Mouse (Mus musculus) hematopoietic stem cell, adult 5-6 weeks (primary cell): ENCODE data around the gene Cdc14a. TPM values are rescaled to one million over a fixed set of nuclear protein-coding genes. Genes with fewer than 3 reads are reported as not detected.

Source experiments
- ATAC-seq, 2 experiments: fragments of 125-278 bp in 1 of 2; replicated peaks in 1 of 2; 2 replicates each; pipeline ENCODE4 v1.8.0; 2016 to 2017; ENCODE audit warnings: inconsistent platforms in 2 of 2, mild to moderate bottlenecking in 2 of 2, moderate number of reproducible peaks in 2 of 2, low read depth in 1 of 2, moderate TSS enrichment in 1 of 2; ENCODE audit not compliant: low FRiP score in 2 of 2, poor library complexity in 2 of 2, severe bottlenecking in 2 of 2, insufficient read depth in 1 of 2, low TSS enrichment in 1 of 2
- total RNA-seq: library from RNA; stranded (forward); fragments of 172-1452, 232-1000 nt; gene quantifications from 2 replicates; pipeline ENCODE4 v1.2.3, GENCODE M21; 2017

The Cdc14a gene
- total RNA-seq, 1 experiment from 2014 or later, result 44.7 TPM

- ATAC-seq, result peak in 1 of 2 experiments; percentile 9; a peak in 1 of 4 replicates
Observed at GRCm38 (mm10) chr3:116389500-116390470, 34.0 kb downstream of the Cdc14a start.

- ATAC-seq, result peak; percentile 79 to 85
Observed at GRCm38 (mm10) chr3:116388808-116389207, 35.0 kb downstream of the Cdc14a start.

- no peak for ATAC-seq
Observed at GRCm38 (mm10) chr3:116386886-116387285, 36.9 kb downstream of the Cdc14a start.

GRCm38 (mm10) chr3:116386342-116386741 is 37.5 kb downstream of the Cdc14a start:
- no peak for ATAC-seq

GRCm38 (mm10) chr3:116384319-116384718 is 39.5 kb downstream of the Cdc14a start:
- ATAC-seq, result peak; percentile 42 to 58; a peak in 2 of 4 replicates

- ATAC-seq, result no peak
Observed at GRCm38 (mm10) chr3:116380319-116380718, 43.5 kb downstream of the Cdc14a start.

GRCm38 (mm10) chr3:116375442-116375841 is 48.4 kb downstream of the Cdc14a start:
- ATAC-seq, result no peak

- no peak for ATAC-seq
Observed at GRCm38 (mm10) chr3:116374486-116374885, 49.3 kb downstream of the Cdc14a start.

GRCm38 (mm10) chr3:116373196-116373595 is 50.6 kb downstream of the Cdc14a start:
- ATAC-seq, result 0 out of 4 replicates have a peak, but pooled peaks of 1 of the 2 experiments have one; percentile 32

GRCm38 (mm10) chr3:116368868-116369437 is 54.9 kb downstream of the Cdc14a start:
- no peak for ATAC-seq

GRCm38 (mm10) chr3:116366125-116366524 is 57.7 kb downstream of the Cdc14a start:
- no peak for ATAC-seq

GRCm38 (mm10) chr3:116361906-116362305 is 61.9 kb downstream of the Cdc14a start:
- no peak for ATAC-seq

GRCm38 (mm10) chr3:116361101-116361500 is 62.7 kb downstream of the Cdc14a start:
- no peak for ATAC-seq

- no peak for ATAC-seq
Observed at GRCm38 (mm10) chr3:116357866-116358265, 66.0 kb downstream of the Cdc14a start.

- ATAC-seq, result peak in 1 of 2 experiments; percentile 49; a peak in 1 of 4 replicates
Observed at GRCm38 (mm10) chr3:116357180-116357579, 66.7 kb downstream of the Cdc14a start.

- ATAC-seq, result no peak
Observed at GRCm38 (mm10) chr3:116355026-116355788, 68.6 kb downstream of the Cdc14a start.

- no peak for ATAC-seq
Observed at GRCm38 (mm10) chr3:116352486-116352885, 71.3 kb downstream of the Cdc14a start.
